Mouse (Mus musculus) heart, postnatal 25 days (tissue): Measurements from ENCODE around the gene Iqcc. TPM values are rescaled to one million over a fixed set of nuclear protein-coding genes. Genes with fewer than 3 reads are reported as not detected.

ENCODE experiments used
- DNase-seq: peaks from one replicate; pipeline ENCODE4 v3.0.0; 2022; ENCODE audit warnings: low spot score
- intact Hi-C: fragments of 180-260 bp; cut with DNase I; formaldehyde crosslinking; loops from one replicate; pipeline ENCODE4 v1.15.1; 2025
- total RNA-seq, 2 experiments: library from RNA; stranded (reverse); gene quantifications; 2 replicates each; pipeline ENCODE4 v1.2.3; 2021

The Iqcc gene
- total RNA-seq, 2 experiments from 2014 or later, result 17.2 to 19.1 TPM

DNA sequence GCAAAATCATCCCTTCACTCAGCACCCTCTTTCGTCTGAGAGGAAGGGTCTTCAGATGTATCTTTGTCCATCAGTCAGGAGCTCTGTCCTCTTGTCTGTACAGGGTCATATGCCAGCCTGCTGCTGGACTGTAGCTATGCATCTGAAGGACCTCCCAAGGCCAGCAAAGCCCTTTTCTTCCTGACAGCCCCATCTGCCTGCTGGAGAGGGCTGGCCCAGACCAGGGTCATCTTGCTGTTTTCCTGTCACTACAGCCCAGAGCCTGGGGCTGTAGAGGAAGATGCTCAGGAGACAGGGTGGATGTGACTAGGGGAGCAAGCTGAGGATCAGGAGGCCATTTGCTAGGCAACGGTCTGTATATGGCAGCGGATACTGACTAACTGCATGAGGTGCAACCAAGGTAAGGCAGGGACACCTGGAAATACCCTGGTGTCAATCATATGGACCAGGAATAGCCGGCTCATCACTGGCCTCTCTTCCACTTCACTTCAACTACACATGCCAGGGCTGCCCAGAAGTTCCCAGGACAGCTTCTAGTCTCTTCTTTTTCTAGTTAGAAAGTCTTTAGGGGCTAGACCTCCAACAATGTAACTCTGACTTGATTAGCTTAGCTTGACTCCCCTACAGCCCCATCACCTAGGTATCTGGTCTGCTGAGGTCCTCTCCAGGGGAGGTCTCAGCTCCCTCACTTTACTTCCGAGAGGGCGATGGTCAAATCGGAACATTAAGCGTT is 4.1 kb upstream of the Iqcc start:
- intact Hi-C loops, result no loop called here
- no peak for DNase-seq

DNA sequence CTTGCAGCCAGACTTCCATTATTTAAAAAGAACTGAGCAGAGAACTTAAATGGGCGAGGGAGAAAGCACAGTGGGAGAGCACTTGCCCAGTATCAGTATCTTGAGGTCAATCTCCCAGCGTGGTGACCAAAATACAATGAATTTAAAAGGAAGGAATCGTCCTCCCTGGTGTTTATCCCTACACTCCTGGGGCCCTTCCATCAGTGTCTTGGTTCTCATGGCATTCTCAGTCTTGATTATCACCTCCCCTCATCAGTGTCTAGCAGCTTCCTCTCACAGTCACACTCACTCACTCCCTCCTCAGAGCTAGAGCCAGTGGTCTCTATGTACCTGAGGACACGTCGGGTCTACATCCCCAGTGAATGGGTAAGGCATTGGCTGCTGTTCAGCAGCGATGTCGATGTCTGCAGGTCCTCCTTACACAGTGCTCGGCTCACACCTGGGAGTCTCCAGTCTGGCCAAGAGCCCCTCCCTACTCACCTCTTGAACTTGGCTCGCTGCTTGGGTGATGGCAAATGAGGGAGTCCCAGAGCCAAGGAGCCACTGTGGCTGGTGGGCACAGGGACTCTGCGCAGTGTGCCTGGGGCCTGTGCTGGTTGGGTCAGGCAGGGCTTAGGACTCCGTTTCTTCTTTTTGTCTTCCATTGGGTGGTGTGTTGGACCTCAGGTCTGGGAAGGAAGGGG is 3.4 kb upstream of the Iqcc start:
- no peak for DNase-seq
- intact Hi-C loops, result no loop called here

GRCm38 (mm10) chr4:129621283-129621841 is 2.5 kb upstream of the Iqcc start:
- intact Hi-C loops, result no loop called here
- DNase-seq, result peak; percentile 61

GRCm38 (mm10) chr4:129620419-129621282 is 1.8 kb upstream of the Iqcc start:
- DNase-seq, result no peak
- intact Hi-C loops, result no loop called here

DNA sequence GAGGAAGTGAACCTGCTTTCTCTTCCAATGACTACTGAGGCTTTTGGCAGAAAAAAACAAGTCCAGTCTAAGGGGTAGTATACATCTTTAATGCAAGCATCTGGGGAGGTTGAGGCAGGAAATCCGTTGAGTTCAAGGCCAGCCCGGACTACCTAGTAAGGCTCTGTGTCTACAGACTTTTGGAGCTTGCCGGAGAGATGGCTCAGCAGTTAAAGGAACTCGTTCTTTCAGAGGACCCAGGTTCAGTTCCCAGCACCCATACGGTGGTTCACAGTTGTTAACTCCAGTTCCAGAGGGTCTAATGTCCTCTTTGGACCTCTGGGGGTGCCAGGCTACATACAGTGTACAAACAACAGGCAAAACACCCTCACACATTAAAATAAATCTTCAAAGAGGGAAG is 868 bp downstream of the Iqcc start:
- intact Hi-C loops, result no loop called here
- DNase-seq, result no peak

GRCm38 (mm10) chr4:129617121-129617641 is 1.7 kb downstream of the Iqcc start:
- intact Hi-C loops, result no loop called here

GRCm38 (mm10) chr4:129616631-129617030 is 2.3 kb downstream of the Iqcc start:
- DNase-seq, result no peak
- intact Hi-C loops, result no loop called here

More at GRCm38 (mm10) chr4:129617121-129617641, 1.7 kb downstream of the Iqcc start:
- no peak for DNase-seq

GRCm38 (mm10) chr4:129615801-129616290 is 3.1 kb downstream of the Iqcc start:
- DNase-seq, result no peak
- intact Hi-C loops, result no loop called here

DNA sequence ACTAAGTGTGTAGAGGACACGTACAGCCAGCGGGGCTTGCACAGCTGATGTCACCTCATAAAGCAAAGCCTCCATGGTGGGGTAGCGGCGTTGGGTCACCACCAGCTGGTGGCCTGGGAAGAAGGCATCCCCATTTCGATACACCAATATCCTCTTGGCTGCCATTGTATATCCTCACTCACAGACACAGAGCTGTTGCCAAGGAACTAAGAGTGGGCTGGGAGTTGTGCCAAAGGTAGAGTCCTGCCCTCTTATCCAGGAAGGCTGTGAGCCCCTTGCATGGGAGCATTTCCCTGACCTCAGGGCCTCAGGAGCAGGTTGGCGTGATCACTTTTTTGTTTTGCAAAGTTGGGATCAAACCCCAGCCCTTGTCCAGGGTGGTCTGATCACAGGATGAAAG is 4.8 kb downstream of the Iqcc start, which contains the start of gene Dcdc2b:
Dcdc2b (minus strand) TSS at position 165 of the 400 bp plus-strand sequence.
- no peak for DNase-seq
- intact Hi-C loops, result no loop called here

GRCm38 (mm10) chr4:129610472-129610871 is 8.4 kb downstream of the Iqcc start:
- no peak for DNase-seq
- intact Hi-C loops, result no loop called here

GRCm38 (mm10) chr4:129610026-129610425 is 8.9 kb downstream of the Iqcc start:
- intact Hi-C loops, result no loop called here
- DNase-seq, result no peak

- no peak for DNase-seq
- intact Hi-C loops, result loop anchor here (5.0 to 10.0 kb wide), 3 partner anchors 62 to 274 kb away; partner anchors contain the start of genes Fam229a, Rbbp4, Tssk3 and Zbtb8os
Measured at GRCm38 (mm10) chr4:129609139-129609631, 9.7 kb downstream of the Iqcc start.

- peak; percentile 52 for DNase-seq
- intact Hi-C loops, result loop anchor here (1.0 to 10.0 kb wide), 4 partner anchors 23 to 274 kb away; partner anchors contain the start of genes Fam229a, Rbbp4, Tssk3 and Zbtb8os
Measured at GRCm38 (mm10) chr4:129608426-129609025, 10.4 kb downstream of the Iqcc start.

DNA sequence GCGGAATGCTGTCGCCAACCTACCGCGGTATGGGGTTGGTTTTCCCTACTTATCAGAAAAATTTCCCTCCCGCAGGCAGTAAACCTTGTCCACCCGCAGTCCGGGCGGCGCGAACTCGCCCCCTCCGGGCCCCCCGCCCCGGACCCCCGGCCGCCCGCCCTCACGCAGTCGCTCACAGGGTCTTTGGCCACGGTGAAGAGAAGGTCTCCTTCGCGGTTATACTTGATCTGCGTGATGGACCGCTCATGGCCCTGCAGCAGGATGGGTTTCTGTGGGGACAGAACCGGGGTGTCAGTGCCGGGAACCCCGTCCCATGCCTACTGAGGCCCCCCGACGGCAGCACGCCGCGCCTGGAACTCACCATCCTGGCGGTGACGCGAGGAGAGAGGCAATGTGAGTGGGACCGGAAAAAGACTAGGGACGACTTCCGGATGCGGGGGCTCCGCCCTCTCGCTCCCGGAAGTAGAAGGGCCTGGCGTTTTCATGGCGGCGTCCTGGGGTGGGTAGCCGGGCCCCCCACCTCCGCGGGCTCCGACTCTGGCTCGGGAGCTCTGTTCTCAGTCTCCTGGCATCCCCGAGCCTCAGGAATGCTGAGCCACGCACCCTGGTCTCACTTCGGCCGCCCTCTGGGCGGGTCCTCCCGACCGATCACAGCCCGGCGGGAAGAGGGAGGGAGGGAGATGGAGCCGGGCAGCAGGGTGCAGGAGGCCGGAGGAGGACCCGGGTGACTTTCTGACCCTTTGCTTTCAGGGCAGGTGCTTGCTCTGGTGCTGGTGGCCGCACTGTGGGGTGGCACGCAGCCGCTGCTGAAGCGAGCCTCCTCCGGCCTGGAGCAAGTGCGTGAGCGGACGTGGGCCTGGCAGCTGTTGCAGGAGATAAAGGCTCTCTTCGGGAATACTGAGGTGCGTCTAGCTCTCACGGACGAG is 18.4 kb downstream of the Iqcc start, which contains the start of the genes Eif3i and Tmem234:
Eif3i (minus strand) TSS at position 416 of the 926 bp plus-strand sequence.
Tmem234 (plus strand) TSS at position 436 of the 926 bp plus-strand sequence.
- DNase-seq, result peak; percentile 74
- intact Hi-C loops, result loop anchor here (2.0 to 10.0 kb wide), 2 partner anchors 40 to 266 kb away; partner anchors contain the start of genes Rbbp4, Txlna and Zbtb8os

DNA sequence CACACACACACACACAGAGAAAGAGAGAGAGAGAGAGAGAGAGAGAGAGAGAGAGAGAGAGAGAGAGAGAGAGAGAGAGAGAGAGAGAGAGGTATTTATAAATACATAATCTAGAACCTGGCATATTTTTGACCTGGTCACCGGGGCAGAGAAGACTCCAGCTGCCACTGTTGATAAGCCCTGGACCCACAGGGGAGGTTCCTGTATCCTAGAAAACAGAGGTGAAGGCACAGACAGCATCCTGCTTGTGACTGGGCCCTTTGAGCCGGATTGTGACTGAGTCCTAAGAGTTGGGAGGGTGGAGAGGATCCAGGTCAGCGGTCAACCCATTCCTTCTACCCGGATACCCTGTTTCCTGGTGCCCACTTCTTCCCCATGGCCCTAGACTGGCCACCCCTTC is 30.0 kb downstream of the Iqcc start:
- intact Hi-C loops, result no loop called here

DNA sequence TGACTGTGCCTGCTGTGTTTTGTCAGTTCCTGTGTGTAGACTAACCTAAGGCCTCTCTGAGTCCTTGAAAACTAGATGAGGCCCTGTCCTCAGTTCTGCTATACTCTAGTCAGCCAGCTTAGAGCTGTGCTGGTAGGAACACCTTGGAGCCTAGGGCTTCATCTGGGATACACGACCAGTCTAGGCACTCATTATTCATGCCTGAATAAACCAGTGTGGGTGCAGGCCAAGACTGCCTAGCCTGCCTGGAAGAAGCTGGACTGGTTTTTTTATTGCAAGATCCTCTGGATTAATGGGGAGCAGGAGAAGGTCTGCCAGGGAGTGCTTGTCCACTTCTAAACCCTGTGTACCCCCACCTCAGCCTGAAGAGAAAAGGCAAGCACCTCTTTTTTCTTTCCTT is 32.0 kb downstream of the Iqcc start:
- DNase-seq, result no peak
- intact Hi-C loops, result no loop called here

More for the DNA sequence above, 30.0 kb downstream of the Iqcc start:
- no peak for DNase-seq

DNA sequence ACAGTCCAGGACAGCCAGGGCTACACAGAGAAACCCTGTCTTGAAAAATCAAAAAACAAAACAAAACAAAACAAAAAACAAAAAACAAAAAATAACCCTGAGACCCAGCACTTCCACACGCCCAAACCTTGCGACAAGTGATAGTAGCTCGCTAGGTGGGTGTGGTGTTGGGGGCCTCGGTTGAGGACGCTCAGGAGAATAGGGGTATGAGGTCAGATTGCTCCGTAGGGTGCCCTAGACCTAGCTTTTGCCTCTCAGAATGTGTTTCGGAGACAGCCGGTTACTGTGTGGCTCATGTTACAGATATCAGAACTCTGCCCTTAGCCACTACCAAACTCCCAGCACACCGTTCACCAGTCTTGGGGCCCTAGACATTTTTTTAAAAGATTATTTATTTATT is 33.1 kb downstream of the Iqcc start:
- intact Hi-C loops, result loop anchor here (1.0 kb wide), 1 partner anchor 23 kb away; no protein-coding TSS in a partner anchor
- no peak for DNase-seq
